Mouse (Mus musculus): ENCODE data around the gene Hoxa11. TPM values are rescaled to one million over a fixed set of nuclear protein-coding genes. Genes with fewer than 3 reads are reported as not detected.

Gene Hoxa11
- not detected for polyA plus RNA-seq (2015; fragmentation: Illumina TruSeq; extraction: RNeasy Lipid Tissue Mini Kit (QIAGEN cat#74804); ENCODE audit: insufficient read depth, low read depth, low replicate concordance)

GRCm38 (mm10) chr6:52245757-52246142 lies at the start of gene Hoxa11:
Hoxa11 (minus strand) TSS chr6:52245810.

DNA sequence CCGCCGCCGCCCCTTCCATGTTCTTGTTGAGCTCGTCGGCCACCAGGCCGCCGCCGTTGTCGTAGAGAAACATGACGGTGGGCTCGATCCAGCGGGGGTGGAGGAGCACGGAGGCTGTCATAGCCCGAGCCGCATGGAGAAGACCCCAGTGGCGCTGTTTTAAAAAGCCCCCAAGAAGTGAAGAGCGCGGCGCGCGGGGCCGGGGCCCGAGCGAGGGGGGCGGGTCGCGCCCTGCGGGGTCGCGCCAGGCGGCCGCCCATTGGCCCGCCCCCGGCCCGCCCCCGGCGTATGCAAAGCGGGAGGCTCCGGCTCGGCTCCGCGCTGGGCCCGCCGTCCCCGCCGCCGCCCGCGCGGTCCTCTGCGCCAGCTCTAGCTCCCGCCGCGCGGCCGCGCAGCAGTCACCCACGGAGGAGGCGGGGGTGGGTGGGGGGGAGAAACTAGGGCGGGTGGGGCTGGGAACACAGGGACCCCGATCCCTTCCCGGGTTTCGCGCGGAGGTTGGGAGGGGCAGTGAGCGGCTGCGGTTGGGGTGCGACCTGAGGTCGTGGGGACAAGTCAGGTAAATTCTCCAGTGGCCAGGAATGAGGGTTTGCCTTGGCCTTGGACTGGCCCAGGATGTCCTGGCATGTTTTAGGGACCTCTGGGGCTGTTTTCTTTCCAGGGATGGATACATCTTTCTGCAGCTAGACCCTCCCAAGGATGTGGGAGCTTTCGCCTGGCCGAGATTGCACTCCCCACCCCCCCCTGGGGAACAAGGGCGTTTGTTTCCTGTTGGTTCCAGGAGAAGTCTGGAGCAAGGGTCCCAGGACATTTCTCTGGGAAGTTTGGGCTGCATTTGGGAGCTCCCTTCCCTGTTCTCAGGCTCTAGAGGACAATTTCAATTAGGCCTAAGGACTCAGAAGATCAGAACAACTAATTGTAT lies 15.3 kb upstream of the Hoxa11 start, which contains the start of gene Hoxa13:
Gene Hoxa13 (minus strand): TSS at position 227 of the 922 bp plus-strand sequence.

DNA sequence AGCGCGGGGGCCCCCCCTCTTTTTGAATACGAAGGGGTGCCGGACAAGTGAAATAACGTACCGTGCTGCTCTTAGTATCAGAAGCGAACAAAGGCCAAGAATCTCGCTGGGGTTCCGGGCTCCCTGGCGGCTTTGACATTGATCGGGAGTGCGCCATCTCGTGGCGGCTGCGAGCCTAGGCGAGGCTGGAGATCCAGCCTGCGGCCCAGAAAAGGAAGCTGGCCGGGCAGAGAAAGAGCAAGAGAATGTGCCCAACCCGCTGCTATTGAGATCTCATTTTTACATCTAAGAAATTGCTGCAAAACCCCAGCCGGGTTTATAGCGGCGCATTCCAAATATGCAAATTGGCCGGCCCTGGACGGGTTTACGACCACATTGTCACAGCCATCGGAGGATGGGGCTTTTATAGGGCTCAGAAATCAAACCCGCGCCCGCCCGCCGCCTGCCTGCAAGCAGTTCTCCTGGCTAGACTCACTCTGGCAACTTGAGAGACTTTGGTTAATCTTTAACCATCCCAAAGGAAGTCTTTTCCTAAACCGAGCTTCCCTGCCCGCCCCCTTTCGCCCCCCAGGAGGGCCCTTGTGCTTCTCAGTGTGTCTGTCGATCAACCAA lies 5.1 kb downstream of the Hoxa11 start, which contains the start of gene Hoxa10:
Gene Hoxa10 (minus strand): TSS at position 466 of the 612 bp plus-strand sequence.

GRCm38 (mm10) chr6:52230516-52231165 lies 15.0 kb downstream of the Hoxa11 start, which contains the start of gene Hoxa9:
Hoxa9 (minus strand) TSS chr6:52231089.

DNA sequence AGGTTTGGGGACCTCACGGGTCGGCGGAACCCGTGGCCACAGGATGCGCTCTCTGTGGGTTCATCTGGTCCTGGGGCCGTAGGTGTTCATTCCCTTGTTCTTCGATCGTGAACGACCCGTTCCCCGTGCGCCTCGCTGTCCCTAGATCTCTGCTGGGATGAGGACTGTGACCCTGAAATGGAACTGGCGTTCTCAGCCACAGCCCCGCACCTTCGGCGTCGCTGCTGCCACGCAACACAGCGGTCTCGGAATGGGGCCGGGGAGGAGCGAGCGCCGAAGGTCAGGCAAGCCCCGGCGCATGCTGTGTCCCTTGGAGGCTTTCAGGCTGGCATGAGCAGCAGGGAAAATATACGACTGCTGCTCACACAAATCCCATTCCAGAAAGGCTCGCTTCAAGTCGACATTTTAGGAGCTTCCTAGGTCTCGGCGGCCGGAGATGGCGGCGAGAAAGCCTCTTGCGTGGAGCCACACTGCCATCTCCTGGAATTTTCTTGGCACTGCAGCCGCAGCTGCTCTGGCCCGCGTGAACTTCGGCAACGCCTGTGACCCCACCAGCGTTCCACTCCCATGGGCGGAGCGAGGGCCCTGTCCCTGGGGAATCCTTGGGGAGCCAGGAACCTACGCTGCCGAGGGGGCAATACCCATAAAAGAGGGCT lies 24.1 kb downstream of the Hoxa11 start, which contains the start of gene Hoxa7:
Gene Hoxa7 (minus strand): TSS at position 518 of the 656 bp plus-strand sequence.

GRCm38 (mm10) chr6:52213119-52213986 lies 32.3 kb downstream of the Hoxa11 start, which contains the start of the genes Hoxa3 and Gm28308:
Hoxa3 (minus strand) TSS chr6:52213336.
Gm28308 (minus strand) TSS chr6:52213339.

DNA sequence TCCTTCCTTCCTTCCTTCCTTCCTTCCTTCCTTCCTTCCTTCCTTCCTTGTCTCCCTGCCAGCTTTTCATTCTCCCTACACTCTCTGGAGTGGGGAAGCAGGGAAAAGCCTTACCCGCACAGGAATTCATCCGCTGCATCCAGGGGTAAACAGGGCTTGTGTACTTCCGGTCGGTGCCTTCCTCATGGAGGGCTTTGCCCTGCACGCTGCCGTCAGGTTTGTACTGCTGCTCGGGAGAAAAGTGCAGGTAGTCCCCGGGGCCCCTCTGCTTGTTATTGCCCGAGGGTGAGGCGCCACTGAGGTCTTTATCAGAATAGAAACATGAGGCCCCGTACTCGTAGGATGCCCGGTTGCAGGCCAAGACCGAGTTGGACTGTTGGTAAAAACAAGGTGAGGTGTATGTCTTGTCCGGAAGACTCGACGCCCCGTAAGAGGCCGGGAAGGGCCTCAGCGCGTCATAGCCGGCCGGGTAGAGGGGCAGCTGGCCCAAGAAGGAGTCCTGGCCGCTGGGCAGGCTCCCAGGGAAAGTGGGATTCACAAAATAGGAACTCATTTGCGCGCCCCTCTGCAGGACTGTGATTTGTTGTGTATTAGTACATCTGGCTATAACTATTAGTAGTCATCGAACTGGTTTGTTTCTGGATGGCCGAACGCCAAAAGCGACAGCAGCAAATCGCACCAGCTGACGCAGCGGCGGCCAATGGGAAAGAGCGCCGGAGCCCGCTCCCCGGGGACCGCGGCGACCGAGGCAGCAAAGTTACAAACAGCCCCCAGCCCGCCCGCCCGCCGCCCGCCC lies 37.3 kb downstream of the Hoxa11 start, which contains the start of gene Hoxa6:
Gene Hoxa6 (minus strand): TSS at position 651 of the 796 bp plus-strand sequence.

GRCm38 (mm10) chr6:52204050-52204752 lies 41.4 kb downstream of the Hoxa11 start, which contains the start of gene Hoxa5:
Hoxa5 (minus strand) TSS chr6:52204587.

Other genes starting within 250 kb of the Hoxa11 start
- 8.7 TPM for gene Skap2, start 233.3 kb downstream of the Hoxa11 start, polyA plus RNA-seq (2015; fragmentation: Illumina TruSeq; extraction: RNeasy Lipid Tissue Mini Kit (QIAGEN cat#74804); ENCODE audit: insufficient read depth, low read depth, low replicate concordance)
- not detected for gene Hoxa1, start 87.5 kb downstream of the Hoxa11 start, polyA plus RNA-seq (2015; fragmentation: Illumina TruSeq; extraction: RNeasy Lipid Tissue Mini Kit (QIAGEN cat#74804); ENCODE audit: insufficient read depth, low read depth, low replicate concordance)
- 0.63 TPM for gene Hoxa2, start 81.0 kb downstream of the Hoxa11 start, polyA plus RNA-seq (2015; fragmentation: Illumina TruSeq; extraction: RNeasy Lipid Tissue Mini Kit (QIAGEN cat#74804); ENCODE audit: insufficient read depth, low read depth, low replicate concordance)
- not detected for gene 5730596B20Rik, start 68.3 kb downstream of the Hoxa11 start, polyA plus RNA-seq (2015; fragmentation: Illumina TruSeq; extraction: RNeasy Lipid Tissue Mini Kit (QIAGEN cat#74804); ENCODE audit: insufficient read depth, low read depth, low replicate concordance)
- gene Hoxa4, start 54.1 kb downstream of the Hoxa11 start, polyA plus RNA-seq (2015; fragmentation: Illumina TruSeq; extraction: RNeasy Lipid Tissue Mini Kit (QIAGEN cat#74804); ENCODE audit: insufficient read depth, low read depth, low replicate concordance), result 1.6 TPM
- 2.8 TPM for gene Hoxa5, start 41.2 kb downstream of the Hoxa11 start, polyA plus RNA-seq (2015; fragmentation: Illumina TruSeq; extraction: RNeasy Lipid Tissue Mini Kit (QIAGEN cat#74804); ENCODE audit: insufficient read depth, low read depth, low replicate concordance)
- gene Hoxa6, start 37.1 kb downstream of the Hoxa11 start, polyA plus RNA-seq (2015; fragmentation: Illumina TruSeq; extraction: RNeasy Lipid Tissue Mini Kit (QIAGEN cat#74804); ENCODE audit: insufficient read depth, low read depth, low replicate concordance), result not detected
- gene Hoxa3, start 32.5 kb downstream of the Hoxa11 start, polyA plus RNA-seq (2015; fragmentation: Illumina TruSeq; extraction: RNeasy Lipid Tissue Mini Kit (QIAGEN cat#74804); ENCODE audit: insufficient read depth, low read depth, low replicate concordance), result 1.5 TPM
- not detected for gene Gm28308, start 32.5 kb downstream of the Hoxa11 start, polyA plus RNA-seq (2015; fragmentation: Illumina TruSeq; extraction: RNeasy Lipid Tissue Mini Kit (QIAGEN cat#74804); ENCODE audit: insufficient read depth, low read depth, low replicate concordance)
- gene Hoxa7, start 24.0 kb downstream of the Hoxa11 start, polyA plus RNA-seq (2015; fragmentation: Illumina TruSeq; extraction: RNeasy Lipid Tissue Mini Kit (QIAGEN cat#74804); ENCODE audit: insufficient read depth, low read depth, low replicate concordance), result 0.68 TPM
- not detected for gene Hoxa9, start 14.7 kb downstream of the Hoxa11 start, polyA plus RNA-seq (2015; fragmentation: Illumina TruSeq; extraction: RNeasy Lipid Tissue Mini Kit (QIAGEN cat#74804); ENCODE audit: insufficient read depth, low read depth, low replicate concordance)
- not detected for gene Hoxa10, start 5.0 kb downstream of the Hoxa11 start, polyA plus RNA-seq (2015; fragmentation: Illumina TruSeq; extraction: RNeasy Lipid Tissue Mini Kit (QIAGEN cat#74804); ENCODE audit: insufficient read depth, low read depth, low replicate concordance)
- gene Hoxa13, start 15.1 kb upstream of the Hoxa11 start, polyA plus RNA-seq (2015; fragmentation: Illumina TruSeq; extraction: RNeasy Lipid Tissue Mini Kit (QIAGEN cat#74804); ENCODE audit: insufficient read depth, low read depth, low replicate concordance), result not detected
- not detected for gene Evx1, start 67.7 kb upstream of the Hoxa11 start, polyA plus RNA-seq (2015; fragmentation: Illumina TruSeq; extraction: RNeasy Lipid Tissue Mini Kit (QIAGEN cat#74804); ENCODE audit: insufficient read depth, low read depth, low replicate concordance)